Mouse (Mus musculus) forebrain, postnatal 0 days (tissue): Measurements from ENCODE around the gene Mrpl48. TPM values are rescaled to one million over a fixed set of nuclear protein-coding genes. Genes with fewer than 3 reads are reported as not detected.

Experiments
- ATAC-seq: fragments of 200-750 bp; cut with Nextera tagmentation; 2 replicates; pipeline ENCODE4 v1.8.0; 2017; ENCODE audit warnings: mild to moderate bottlenecking, moderate library complexity
- DNase-seq: peaks from one replicate; pipeline ENCODE4 v3.0.0-alpha.2; 2015
- H3K27ac ChIP-seq: fragments of 300-500 bp; sonication (generic); 2 replicates; pipeline ENCODE4 v1.5.1; 2014; ENCODE audit warnings: low read depth, mild to moderate bottlenecking, antibody characterized with exemption, low read length, moderate library complexity, mixed read lengths
- H3K27me3 ChIP-seq: fragments of 300-500 bp; sonication (generic); 2 replicates; pipeline ENCODE4 v1.6.1; 2014; ENCODE audit warnings: mild to moderate bottlenecking, low read length, mixed read lengths; ENCODE audit not compliant: insufficient read depth
- H3K36me3 ChIP-seq: fragments of 300-500 bp; sonication (generic); 2 replicates; pipeline ENCODE4 v1.6.1; 2014; ENCODE audit warnings: mild to moderate bottlenecking, moderate library complexity; ENCODE audit not compliant: insufficient read depth
- H3K4me1 ChIP-seq: fragments of 300-500 bp; sonication (generic); 2 replicates; pipeline ENCODE4 v1.6.1; 2014; ENCODE audit warnings: antibody characterized with exemption; ENCODE audit not compliant: insufficient read depth
- H3K4me2 ChIP-seq: fragments of 300-500 bp; sonication (generic); 2 replicates; pipeline ENCODE4 v1.6.1; 2014; ENCODE audit warnings: low read depth, mild to moderate bottlenecking, moderate library complexity
- H3K4me3 ChIP-seq: fragments of 300-500 bp; sonication (generic); 2 replicates; pipeline ENCODE4 v1.5.1; 2014; ENCODE audit warnings: low read depth, low read length, mixed read lengths
- H3K9ac ChIP-seq: fragments of 300-500 bp; sonication (generic); 2 replicates; pipeline ENCODE4 v1.6.1; 2014; ENCODE audit warnings: mild to moderate bottlenecking
- H3K9me3 ChIP-seq: fragments of 300-500 bp; sonication (generic); 2 replicates; pipeline ENCODE4 v1.6.1; 2016; ENCODE audit warnings: low read length
- CTCF ChIP-seq: sonication (generic); IDR thresholded peaks from 2 replicates; pipeline ENCODE4 v1.5.1; 2016; ENCODE audit warnings: antibody characterized with exemption, control low read depth, low read depth
- WGBS: fragments of 180-500 bp; shearing (Covaris S2); extraction: QIAGEN DNeasy Blood & Tissue Kit; methylation state at CpG from one replicate; pipeline ENCODE4 v1.1.7; 2014; 5-methylcytosine and 5-hydroxymethylcytosine counted together
- polyA plus RNA-seq: library from polyadenylated mRNA; unstranded; fragments of >200 nt; fragmentation: Nextera tagmentation; extraction: Ambion mirVana; gene quantifications from 2 replicates; pipeline ENCODE4 v1.2.1, GENCODE M21; 2015
- total RNA-seq: library from RNA; depleted of rRNA; stranded (reverse); fragments of >200 nt; gene quantifications from 2 replicates; pipeline ENCODE4 v1.2.3, GENCODE M21; 2014

Mrpl48 gene
- total and polyA plus RNA-seq, 2 experiments from 2014 or later, result 28.9 to 88.4 TPM

GRCm38 (mm10) chr7:100550338-100551007, 57.6 kb downstream of the Mrpl48 start:
- ATAC-seq (peak; percentile 34), DNase-seq (peak; percentile 59)
- peak; percentile 55 for TF ChIP-seq CTCF
- Histone ChIP-seq H3K36me3 (peaks cover 10% of the 10 kb centered on the region; the same call in 1 of the 2 replicates), H3K4me2 (no peak overlapping the region), H3K4me3 (no peak overlapping the region), H3K4me1 (peaks cover 5% of the 10 kb centered on the region; the same call in 1 of the 2 replicates), H3K27me3 (no peaks in the 10 kb centered on the region), H3K9me3 (no peaks in the 10 kb centered on the region), H3K9ac (no peak overlapping the region), H3K27ac (no peak overlapping the region)
- WGBS, result 37% methylated on average over 5 of the region's 5 CpGs

- DNase-seq, result no peak
- TF ChIP-seq CTCF, result no peak
These were observed 58.3 kb downstream of the Mrpl48 start for GRCm38 (mm10) chr7:100549796-100550195.

GRCm38 (mm10) chr7:100547631-100548030, 60.5 kb downstream of the Mrpl48 start:
- no peak for TF ChIP-seq CTCF
- WGBS, result 80% methylated on average over 4 of the region's 4 CpGs
- Histone ChIP-seq H3K27me3 (no peaks in the 10 kb centered on the region), H3K4me1 (no peaks in the 10 kb centered on the region), H3K9me3 (no peaks in the 10 kb centered on the region), H3K4me2 (no peak overlapping the region), H3K36me3 (peaks cover 10% of the 10 kb centered on the region; the same call in 1 of the 2 replicates), H3K27ac (no peak overlapping the region), H3K4me3 (no peak overlapping the region), H3K9ac (no peak overlapping the region)
- DNase-seq (no peak), ATAC-seq (no peak)

More at GRCm38 (mm10) chr7:100549796-100550195, 58.3 kb downstream of the Mrpl48 start:
- H3K27me3 ChIP-seq, result no peaks in the 10 kb centered on the region
- no peaks in the 10 kb centered on the region for H3K9me3 ChIP-seq
- 89% methylated on average over 3 of the region's 3 CpGs for WGBS
- no peak overlapping the region for H3K9ac ChIP-seq
- no peak overlapping the region for H3K4me2 ChIP-seq
- no peak overlapping the region for H3K4me3 ChIP-seq
- no peak overlapping the region for H3K27ac ChIP-seq
- H3K4me1 ChIP-seq, result peaks cover under 1% of the 10 kb centered on the region; the same call in 1 of the 2 replicates
- ATAC-seq, result no peak
- peaks cover 10% of the 10 kb centered on the region; the same call in 1 of the 2 replicates for H3K36me3 ChIP-seq

GRCm38 (mm10) chr7:100544437-100544836, 63.7 kb downstream of the Mrpl48 start:
- ATAC-seq (no peak), DNase-seq (no peak)
- Histone ChIP-seq H3K4me1 (no peaks in the 10 kb centered on the region), H3K36me3 (peaks cover 18% of the 10 kb centered on the region; the same call in 1 of the 2 replicates), H3K9ac (no peak overlapping the region), H3K27me3 (no peaks in the 10 kb centered on the region), H3K27ac (no peak overlapping the region), H3K4me2 (no peak overlapping the region), H3K4me3 (no peak overlapping the region), H3K9me3 (no peaks in the 10 kb centered on the region)
- WGBS, result 58% methylated on average over 1 of the region's 1 CpGs
- no peak for TF ChIP-seq CTCF

- Histone ChIP-seq H3K9me3 (no peaks in the 10 kb centered on the region), H3K27me3 (no peaks in the 10 kb centered on the region), H3K4me2 (no peak overlapping the region), H3K36me3 (peaks cover 13% of the 10 kb centered on the region), H3K9ac (no peak overlapping the region), H3K4me3 (no peak overlapping the region), H3K27ac (no peak overlapping the region), H3K4me1 (peaks cover 5% of the 10 kb centered on the region; the same call in 1 of the 2 replicates)
- WGBS, result 96% methylated on average over 9 of the region's 9 CpGs
- ATAC-seq, result no peak
- no peak for TF ChIP-seq CTCF
- no peak for DNase-seq
These were observed 68.6 kb downstream of the Mrpl48 start for GRCm38 (mm10) chr7:100539516-100539915.

GRCm38 (mm10) chr7:100537519-100537902, 70.6 kb downstream of the Mrpl48 start:
- H3K4me3 ChIP-seq, result peak overlapping the region; percentile 56
- peaks cover 5% of the 10 kb centered on the region; the same call in 1 of the 2 replicates for H3K4me1 ChIP-seq
- H3K27me3 ChIP-seq, result no peaks in the 10 kb centered on the region
- peak overlapping the region; percentile 56 for H3K4me2 ChIP-seq
- H3K9me3 ChIP-seq, result no peaks in the 10 kb centered on the region
- peak overlapping the region; percentile 68 for H3K9ac ChIP-seq
- ATAC-seq (no peak), DNase-seq (no peak)
- peak overlapping the region; percentile 86 for H3K27ac ChIP-seq
- H3K36me3 ChIP-seq, result peaks cover 13% of the 10 kb centered on the region
- 34% methylated on average over 7 of the region's 7 CpGs for whole genome bisulfite sequencing
- no peak for TF ChIP-seq CTCF

GRCm38 (mm10) chr7:100536804-100537518, 71.1 kb downstream of the Mrpl48 start, which contains the start of gene Coa4:
Gene Coa4 (plus strand): TSS chr7:100537071.
- Histone ChIP-seq H3K9me3 (no peaks in the 10 kb centered on the region), H3K4me1 (peaks cover 5% of the 10 kb centered on the region; the same call in 1 of the 2 replicates), H3K4me2 (peak within 1 kb of the TSS; percentile 56), H3K27me3 (no peaks in the 10 kb centered on the region), H3K27ac (peak within 1 kb of the TSS; percentile 86), H3K36me3 (peaks cover 13% of the 10 kb centered on the region), H3K4me3 (peak within 1 kb of the TSS; percentile 56), H3K9ac (peak within 1 kb of the TSS; percentile 68)
- WGBS, result 2% methylated on average over 33 of the region's 33 CpGs
- ATAC-seq (peak; percentile 100), DNase-seq (peak; percentile 97)
- peak; percentile 56 for TF ChIP-seq CTCF
